Mouse (Mus musculus) bone marrow, adult 2 months (tissue): ENCODE data around the gene Sp2.

ENCODE experiments used
- CTCF ChIP-seq: fragments of 200-500 bp; IDR thresholded peaks from 2 replicates; pipeline ENCODE4 v1.5.1; 2011; ENCODE audit warnings: low read length, control low read depth; ENCODE audit not compliant: control insufficient read depth, insufficient read depth
- POLR2A ChIP-seq: fragments of 200-500 bp; IDR thresholded peaks from 2 replicates; pipeline ENCODE4 v1.6.1; 2011; ENCODE audit warnings: low read depth, mild to moderate bottlenecking, control low read depth, low read length, borderline replicate concordance; ENCODE audit not compliant: control insufficient read depth

- TF ChIP-seq CTCF (no peak), POLR2A (no peak)
Measured at GRCm38 (mm10) chr11:97017696-97018582, 35.2 kb upstream of the Sp2 start.
